Mouse (Mus musculus) heart, adult 9 months (tissue): ENCODE data around the gene Lrrc66.

Experiments
- DNase-seq, 2 experiments: peaks; one replicate each; pipeline ENCODE4 v3.0.0; 2022; ENCODE audit warnings: low spot score in 2 of 2

Lrrc66 gene

DNA sequence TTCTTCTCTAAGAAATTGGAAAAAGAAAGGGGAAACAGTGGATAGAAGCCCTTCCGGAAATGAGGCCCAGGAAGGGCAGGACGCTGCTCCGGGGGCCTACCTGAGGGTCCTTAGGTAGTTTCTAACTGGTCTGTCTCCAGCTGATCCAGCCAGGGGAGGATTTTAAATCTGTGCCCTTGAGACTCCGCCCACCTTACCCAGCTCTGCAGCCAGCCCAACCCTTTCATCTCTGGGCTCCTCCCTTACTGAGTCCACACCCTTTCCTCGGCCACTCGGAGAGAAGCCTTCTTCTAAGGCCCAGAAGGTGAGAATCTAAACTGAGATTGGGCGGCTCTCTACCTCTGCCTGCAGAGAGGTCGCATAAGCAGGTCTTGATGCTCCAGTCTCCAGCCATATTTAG is at the start of gene Lrrc66:
Lrrc66 (minus strand) TSS at position 236 of the 400 bp plus-strand sequence.
- no peak for DNase-seq

DNA sequence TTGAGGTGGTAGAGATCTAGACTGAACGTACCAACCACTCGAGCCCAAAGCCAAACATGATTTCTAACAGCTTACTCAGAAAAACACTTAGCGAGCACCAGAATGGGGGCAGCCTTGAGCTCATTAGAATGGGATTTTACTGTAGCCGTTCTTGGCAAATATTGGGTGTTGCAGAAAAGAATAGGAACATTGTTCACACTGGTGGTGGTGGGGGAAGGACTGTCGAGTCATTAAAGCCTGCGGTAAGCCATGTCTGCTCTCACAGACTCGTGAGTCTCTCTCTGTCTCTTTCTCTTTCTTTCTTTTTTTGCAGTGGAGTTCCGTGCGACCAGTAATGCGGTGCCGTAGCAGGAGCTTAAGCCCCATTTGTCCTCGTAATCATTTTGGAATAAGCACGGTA is 44.3 kb upstream of the Lrrc66 start:
- DNase-seq: no peak

DNA sequence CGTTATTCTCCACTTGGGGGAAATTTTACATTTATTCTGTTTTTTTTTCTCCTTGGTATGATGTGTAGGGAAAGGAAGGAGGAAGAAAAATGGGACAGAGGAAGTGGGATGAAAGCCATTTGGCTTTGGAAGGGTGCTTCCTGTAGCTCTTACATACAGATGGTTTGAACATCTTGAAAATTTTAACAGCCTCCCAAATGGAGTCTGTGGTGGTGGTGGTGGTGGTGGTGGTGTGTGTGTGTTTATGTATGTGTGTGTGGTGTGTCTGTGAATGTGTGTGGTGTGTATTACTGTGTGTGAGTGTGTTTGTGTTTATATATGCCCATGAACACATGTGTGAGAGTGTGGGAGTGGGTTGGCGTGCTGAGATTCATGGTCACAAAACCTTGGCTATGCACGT is 43.3 kb upstream of the Lrrc66 start:
- DNase-seq: no peak

DNA sequence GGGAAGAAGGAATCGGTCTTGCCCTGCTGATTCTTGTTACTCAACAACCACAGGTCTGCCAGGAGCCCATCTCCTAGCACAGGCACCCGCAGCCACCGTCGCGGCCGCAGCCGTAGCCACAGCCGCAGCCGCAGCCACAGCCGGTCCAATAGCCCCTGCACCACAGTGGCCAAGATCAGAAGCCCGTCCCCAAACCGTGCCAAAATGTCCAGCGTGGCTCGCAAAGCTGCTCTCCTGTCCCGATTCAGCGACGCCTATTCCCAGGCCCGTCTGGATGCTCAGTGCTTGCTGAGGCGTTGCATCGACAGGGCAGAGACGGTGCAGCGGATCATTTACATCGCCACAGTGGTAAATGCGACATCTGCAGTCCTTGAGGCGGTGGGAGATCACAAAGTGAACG is 37.1 kb upstream of the Lrrc66 start:
- DNase-seq: no peak

DNA sequence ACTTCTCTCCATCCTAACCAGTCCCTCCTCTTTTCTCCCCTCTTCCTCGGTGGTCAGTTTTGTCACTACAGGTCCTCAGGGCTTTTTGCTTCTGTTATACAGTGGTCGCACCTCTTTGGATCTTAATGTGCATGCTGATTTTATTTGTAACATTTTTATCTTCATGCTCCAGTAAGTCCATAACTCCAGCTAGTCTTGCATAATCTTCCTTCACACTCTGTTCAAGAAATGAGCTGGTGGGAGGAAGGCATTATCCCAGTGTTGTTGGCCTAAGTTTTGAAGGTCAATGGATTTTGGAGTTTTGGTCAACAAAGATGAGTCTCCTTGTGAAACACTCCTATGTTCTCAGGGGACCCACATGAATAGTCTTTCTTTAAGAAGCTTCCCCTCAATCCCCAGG is 35.6 kb upstream of the Lrrc66 start:
- DNase-seq: no peak

DNA sequence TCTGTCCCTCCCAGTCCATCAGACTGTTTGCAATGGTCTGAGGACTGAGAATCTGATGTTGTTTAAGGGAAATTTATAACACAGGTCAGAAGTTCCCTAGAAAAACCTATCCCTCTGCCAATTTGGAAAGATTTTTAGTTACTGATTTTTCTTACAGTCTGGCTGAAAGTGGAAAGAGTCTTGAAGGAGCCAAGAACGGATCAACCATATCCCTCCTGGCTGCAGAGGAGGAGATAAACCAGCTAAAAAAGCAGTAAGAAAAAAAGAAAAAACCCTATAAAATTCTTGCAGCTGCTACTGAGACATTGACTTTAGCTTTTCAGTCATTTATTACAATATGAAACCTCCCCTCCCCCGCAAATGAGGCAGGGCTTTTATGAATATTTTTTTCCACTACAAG is 34.4 kb upstream of the Lrrc66 start:
- no peak for DNase-seq

DNA sequence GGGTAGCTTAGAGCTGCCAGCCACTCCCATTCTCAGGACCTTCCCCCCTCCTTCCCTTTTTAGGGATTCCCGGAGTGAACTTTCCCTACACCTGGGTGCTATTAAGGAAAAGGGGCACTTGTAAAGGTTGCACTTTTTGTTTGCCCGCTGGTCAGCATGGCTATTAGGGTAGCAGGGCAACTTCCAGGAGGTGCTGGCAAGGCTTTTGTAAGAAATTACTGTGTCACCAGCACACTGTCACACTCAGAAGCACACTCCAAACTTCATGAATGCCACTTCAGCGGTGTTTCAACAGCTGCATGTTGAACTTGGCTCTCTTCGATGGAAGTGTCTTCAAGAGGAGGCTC is 19.5 kb upstream of the Lrrc66 start:
- no peak for DNase-seq

DNA sequence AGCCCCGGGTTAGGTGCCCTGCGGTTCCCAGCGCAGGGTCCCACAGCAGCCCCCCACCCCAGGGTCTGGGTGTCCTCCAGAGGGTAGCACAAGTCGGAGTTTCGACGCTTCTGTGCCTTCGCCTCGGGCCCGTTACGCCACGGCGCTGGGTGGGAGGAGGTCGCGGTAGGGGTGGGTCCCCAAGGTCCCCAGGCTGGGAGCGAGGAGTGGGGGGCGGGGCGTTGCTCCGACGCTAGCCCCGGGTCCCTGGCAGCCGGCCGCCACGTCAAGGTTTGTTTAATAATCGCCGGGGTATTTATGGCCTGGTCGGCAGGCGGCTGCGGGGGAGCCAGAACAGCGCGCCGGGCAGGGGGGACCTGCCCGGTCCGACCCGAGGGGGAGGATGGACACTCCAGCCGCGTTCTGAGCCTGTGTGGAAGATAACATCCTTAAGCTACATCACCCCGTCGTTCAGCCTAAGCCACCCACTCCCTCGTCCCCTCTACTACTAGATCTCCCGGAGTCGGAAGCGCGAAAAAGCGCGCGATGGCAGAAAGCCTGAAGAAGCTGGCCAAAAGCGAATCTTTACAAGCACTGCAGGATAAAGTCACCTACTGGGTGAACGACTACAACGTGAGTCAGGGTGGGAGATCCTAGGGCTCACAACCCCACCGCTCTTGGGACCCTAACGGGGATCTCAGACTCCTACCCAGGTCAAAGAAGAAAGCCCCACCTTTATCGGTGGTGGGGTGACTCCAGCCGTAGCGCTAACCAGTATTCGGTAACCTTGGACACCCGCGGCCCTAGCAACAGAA is 18.9 kb upstream of the Lrrc66 start, which contains the start of gene Spata18:
Spata18 (plus strand) TSS at position 319 of the 794 bp plus-strand sequence.
- DNase-seq: no peak

DNA sequence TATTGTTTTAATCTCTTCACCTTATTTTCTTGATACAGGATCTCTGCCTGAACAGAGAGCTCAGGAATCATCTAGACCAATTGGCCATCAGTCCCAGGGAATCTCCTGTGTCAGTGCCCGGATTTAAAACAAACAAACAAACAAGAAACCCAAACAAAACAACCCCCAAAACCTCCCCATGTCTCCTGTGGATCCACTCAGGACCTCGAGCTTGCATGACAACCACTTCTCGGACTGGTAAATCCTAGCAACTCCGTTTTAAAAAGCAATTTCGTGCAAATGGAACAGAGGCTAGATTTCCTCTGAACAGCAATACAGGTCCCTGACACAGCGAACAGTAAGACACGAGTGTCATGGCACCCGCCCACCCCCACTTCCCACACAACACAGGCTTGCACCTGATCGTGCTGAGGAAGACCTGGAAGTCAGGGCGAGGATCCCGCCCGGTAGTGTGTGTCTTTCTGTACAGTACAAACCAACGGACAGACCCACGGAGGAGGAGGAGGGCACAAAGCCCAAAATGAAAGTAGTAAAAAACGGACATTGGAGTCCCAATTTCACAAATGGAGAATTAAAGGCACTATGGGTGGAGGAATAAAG is 18.1 kb upstream of the Lrrc66 start:
- no peak for DNase-seq

DNA sequence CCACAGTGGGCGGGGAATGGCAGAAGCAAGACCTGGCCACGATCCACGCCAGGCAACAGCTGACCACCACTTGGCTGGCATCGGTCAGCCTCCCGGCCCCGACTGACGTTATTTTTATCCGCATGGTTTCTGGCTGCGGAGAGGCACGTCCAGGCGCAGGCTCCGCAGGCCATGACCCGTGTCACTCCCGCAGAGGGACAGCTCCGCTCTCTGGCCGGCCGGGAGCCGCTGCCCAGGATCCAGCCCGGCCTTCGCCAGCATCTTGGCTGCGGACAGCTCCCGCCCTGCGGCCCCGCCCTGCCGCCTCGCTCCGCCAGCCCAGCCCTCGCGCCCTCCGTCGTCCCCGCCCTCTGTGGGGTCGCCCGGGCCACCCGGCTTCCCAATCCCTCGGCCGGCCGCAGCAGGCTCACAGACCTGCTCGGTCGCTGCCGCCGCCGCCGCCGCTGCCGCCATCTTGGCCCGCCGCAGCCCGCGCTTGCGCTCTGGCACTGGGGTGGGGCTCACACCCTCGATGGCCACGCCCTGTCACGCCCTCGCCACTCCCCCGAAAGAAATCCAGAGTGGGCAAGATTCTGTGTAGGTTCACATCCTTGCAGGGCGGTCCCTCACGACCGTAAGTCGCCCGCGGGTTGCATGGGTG is 15.1 kb upstream of the Lrrc66 start, which contains the start of gene Sgcb:
Sgcb (minus strand) TSS at position 530 of the 640 bp plus-strand sequence.
- peak; percentile 90 to 92 for DNase-seq

DNA sequence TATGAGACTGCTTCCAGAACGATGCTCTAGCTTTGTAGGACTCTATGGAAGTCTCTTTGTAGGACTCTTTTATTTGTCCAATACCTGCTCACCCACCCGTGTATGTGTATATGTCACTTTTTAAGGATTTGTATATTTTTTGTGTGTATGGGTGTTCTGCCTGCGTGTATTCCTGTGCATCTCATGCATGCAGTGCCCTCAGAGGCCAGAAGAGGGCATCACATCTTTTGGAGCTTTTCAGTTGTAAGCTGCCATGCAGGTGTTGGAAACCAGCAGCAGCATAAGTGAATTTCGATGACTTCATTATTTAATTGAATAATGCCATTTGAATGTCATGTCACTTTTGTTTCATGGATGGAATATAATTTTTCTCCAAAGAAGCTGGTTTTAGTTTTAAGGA is 9.8 kb upstream of the Lrrc66 start:
- no peak for DNase-seq

DNA sequence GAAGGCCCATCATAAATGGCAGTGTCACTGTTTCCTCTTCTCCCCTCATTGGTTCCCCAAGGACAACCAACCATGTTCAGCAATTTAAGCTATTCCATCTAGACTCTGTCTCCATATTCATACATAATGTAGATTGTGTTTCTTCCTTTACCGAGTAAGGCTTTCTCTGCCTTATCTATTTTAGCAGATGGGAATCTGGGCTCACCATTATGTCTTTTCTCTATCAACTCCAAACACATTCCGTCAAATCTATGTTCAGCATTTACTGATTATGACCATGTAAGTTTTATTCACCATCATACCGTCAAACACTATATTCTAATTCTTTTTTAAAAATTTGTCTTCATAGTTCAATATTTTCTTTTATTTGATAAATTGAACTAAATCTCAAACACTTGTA is 8.7 kb upstream of the Lrrc66 start:
- DNase-seq: no peak

DNA sequence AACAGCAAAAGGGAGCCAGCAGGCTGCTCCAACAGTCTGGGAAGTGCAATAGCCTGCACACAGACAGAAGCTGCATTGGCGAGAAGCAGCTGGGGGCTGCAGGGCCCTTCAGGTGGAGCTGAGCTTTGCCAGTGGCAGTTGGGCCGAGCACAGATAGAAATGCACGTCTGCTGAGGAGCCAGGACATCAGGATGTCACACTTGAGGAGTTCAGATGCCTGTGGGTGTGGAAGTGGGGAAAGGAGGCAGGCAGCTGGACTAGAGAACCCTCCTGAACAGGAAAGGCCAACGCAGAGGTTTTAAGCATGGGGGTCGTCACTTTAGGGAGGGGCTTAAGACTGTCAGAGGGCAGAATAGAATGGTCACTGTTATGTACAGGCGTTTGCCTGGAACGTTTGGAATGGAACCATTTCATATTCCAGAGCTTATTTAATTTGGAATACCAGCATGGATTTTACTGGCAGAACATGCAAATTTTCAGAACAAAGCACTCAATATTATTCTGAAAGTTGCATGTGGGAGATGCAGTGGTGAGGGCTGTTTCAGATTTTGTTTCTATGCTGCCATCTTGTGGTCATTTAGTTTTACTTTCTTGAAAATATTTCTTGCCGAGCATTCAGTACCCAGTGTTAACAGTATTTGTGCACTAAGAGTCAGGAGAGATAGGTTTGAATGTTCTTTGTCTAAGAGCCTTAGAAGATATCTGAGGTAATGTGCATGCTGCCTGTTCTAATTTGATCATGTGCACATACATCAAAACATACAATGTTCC is 5.2 kb upstream of the Lrrc66 start:
- DNase-seq: peak; percentile 17 to 28

DNA sequence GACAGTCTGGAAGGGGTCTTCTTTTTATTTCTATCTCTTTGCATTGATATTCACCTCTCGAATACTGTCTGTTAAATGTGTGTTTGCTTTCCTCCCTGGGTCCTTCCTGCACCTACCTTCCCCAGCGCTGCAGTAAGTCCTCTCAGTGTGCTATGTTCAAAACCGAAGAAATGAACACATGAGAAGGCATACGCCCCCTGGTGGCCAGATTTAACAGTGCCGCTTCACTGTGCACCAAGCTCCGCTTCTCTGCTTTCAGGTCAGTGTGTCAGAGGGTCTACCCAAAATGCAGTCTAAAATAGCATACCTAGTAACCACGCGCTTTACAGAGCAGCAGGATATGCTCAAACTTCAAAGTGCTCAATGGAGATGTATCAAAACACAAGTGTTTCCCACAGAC is 815 bp upstream of the Lrrc66 start:
- peak in 1 of 2 experiments; percentile 58 for DNase-seq

DNA sequence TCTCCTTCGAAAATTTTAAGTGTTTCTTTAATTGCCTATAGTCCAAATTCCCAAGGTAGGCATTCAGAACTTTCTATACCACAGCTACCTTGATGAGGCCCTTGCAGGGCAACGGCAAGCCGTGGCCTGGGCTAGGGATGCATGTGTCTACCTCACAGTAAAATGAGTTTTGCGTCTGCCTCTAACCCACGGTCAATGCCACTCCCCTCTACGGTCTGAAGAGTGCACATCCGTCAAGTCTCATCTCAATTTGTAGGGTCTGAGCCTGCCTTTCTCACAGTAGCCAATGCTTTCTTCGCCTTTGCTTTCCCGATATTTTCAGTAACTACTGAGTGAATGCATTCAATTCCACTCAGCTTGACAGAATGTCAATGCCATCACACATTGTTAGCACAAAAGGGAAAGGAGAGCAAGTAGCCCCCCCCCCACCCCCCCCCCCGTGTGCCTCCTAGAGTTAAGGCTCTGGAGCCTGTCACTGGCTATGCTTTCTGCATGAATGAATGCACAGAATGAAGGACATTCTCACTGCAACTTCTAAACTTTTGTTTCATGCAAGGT is 1.2 kb downstream of the Lrrc66 start:
- DNase-seq: no peak

DNA sequence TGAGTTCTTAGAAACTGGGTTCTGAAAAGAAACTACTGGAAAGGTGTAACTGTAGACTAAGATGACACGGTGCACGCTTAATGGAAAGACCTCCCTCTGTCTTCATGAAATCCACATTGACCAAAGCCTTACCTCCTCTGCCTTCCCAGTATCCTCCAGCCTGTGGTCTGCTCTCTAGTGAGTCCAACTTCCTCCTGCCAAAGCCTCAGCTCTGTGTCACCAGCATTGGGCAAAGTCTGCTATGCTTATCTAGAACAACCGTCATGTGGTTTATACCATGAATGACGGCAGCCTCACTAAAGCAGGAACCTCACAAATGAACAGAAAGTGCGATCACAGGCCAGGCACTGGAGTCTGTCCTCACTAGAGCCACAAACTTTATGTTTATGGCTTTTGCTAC is 2.2 kb downstream of the Lrrc66 start:
- no peak for DNase-seq

DNA sequence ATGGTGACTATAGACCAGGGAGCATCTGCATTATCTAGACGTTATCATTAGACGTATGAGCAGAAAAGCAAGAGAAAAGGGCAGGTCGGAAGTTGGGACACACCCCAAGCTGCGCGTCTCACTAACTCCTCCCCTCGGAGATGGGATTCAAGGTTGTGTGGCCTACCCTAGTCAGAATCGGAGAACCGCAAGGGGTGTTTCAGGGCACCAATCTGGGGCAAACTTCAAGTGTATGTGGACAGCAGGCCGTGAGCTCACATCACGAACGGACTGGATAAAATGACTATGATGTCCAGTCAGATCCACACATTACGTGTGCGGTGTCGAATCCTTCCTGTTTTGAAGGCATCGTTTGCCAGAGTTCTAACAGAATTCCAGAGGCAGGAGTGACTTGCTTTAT is 4.3 kb downstream of the Lrrc66 start:
- no peak for DNase-seq

DNA sequence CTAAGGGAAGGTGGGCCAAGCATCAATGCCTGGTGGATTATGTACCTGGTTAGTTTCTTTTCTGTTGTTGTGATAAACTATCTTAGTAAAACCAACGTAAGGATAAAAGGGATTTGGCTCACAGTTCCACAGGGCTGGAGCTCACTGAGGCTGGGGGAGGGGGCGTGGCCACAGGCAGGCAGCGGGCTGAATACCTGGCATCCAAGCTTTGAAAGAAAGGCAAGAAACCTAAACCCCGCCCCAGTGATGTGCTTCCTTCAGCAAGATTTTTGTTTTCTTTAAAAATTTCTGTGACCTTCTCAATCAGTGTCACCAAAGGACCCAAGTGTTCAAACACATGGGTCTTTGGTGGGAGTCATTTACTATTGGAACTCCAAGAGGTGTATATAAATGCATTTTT is 4.8 kb downstream of the Lrrc66 start:
- no peak for DNase-seq

DNA sequence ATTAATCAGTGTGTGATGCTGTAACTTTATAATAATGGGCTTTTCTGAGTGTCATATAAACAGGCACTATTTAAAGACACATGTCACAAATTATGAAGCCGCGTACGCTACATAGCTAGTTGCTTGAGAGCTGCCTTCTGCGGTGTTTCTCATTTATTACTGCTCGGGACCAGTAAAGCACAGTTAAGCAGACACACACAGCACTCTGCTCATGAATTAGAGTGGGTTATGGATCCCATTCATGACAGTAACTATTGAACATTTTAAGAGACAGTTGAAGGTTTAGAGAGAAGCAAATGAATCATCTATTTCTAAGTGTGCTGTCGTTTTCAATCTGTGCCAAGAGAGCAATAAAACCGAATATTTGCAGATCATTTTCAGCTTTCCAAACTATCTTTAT is 5.5 kb downstream of the Lrrc66 start:
- no peak for DNase-seq

DNA sequence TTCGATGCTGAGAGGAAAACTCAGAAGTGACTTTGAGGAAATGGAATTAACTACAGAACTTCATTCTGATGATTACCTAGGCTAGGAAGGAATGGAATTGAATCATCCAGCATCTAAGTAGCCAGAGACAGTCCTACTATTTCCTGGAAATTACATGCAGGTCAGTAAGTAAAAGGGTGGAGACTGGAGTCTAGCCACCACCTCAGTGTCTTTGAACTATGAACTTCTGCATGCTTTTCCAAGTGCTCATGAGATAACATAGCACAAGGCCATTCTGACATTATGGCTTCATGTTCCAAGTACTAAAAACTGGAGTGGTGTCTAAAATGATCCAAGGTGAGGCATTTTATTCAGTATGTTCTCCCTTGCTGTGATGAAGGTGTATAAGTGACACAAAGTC is 6.8 kb downstream of the Lrrc66 start:
- DNase-seq: no peak

DNA sequence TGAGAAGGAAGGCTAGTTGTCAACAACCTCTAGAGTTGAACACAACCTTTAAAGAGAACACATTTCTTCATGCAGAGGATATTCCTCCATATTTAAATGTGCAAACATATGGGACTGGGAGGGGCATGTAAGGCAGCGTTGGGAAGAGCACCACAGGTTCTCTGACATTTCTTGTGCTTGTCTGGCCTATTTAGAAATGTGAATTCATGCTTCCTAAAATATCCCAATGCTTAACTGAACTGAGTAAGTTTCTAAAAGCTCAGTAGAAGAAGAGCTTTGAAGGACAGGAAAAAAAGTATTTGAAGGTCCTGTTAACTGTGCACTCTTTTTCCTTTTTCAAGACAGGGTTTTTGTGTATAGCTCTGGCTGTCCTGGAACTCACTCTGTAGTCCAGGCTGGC is 13.4 kb downstream of the Lrrc66 start:
- no peak for DNase-seq

DNA sequence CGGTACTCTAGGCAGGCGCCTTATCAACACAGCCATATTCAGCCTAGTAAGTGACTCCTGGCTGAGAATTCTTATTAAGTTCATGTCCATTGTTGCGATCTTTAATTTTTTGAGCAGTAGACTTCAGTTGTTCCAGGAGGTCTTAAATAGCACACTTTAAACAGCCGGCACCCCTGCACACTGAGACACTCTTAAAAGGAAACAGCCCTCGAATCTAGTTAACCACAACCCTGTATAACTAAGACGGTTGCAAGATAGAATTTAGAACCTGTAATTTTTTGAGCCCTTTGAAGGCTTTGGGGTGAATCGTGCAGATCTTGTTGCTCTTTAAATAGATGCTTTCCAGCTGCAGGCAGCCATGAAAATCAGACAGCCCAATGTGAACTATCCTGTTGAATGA is 17.1 kb downstream of the Lrrc66 start:
- no peak for DNase-seq
